9 mouse cellular contexts compared by ENCODE assay signal in genomic region chr11:11833100-11833499, GRCm38 (mm10). TPM values are rescaled to one million over a fixed set of nuclear protein-coding genes. Genes with fewer than 3 reads are reported as not detected.
DNase-seq lines count a peak whose midpoint lies in the region; ATAC-seq lines count a peak whose summit lies in the region.
"Had no signal": no experiment of that assay in that cellular context is flagged by ENCODE, and none has a peak within 500 bp of the region (broad histone marks: within the 10 kb centered on the region; RNA-seq: fewer than 3 reads in every experiment).

No protein-coding gene starts in this region.

- no peak for DNase-seq in heart, adult 11 months
- no peak for DNase-seq in lung, postnatal 4 days
- peak; percentile 61 for DNase-seq in neural tube, embryonic 11.5 days (ENCODE audit: low spot score)
- DNase-seq in frontal cortex, postnatal 14 days (ENCODE audit: low spot score in 2 of 2), result no peak
- DNase-seq in left cerebral cortex, adult 11 months (ENCODE audit: low spot score), result no peak
- DNase-seq: cerebellum, adult 2 months had no signal

- no peaks in the 10 kb centered on the region for H3K36me3 ChIP-seq in heart, embryonic 11.5 days (ENCODE audit: control insufficient read depth, insufficient read depth, low read length)
- no peaks in the 10 kb centered on the region for H3K36me3 ChIP-seq in lung, embryonic 15.5 days
- H3K36me3 ChIP-seq in neural tube, embryonic 11.5 days (ENCODE audit: control insufficient read depth, insufficient read depth, low read length), result no peaks in the 10 kb centered on the region

- no peak overlapping the region for H3K4me2 ChIP-seq in heart, embryonic 11.5 days
- H3K4me2 ChIP-seq in lung, embryonic 15.5 days, result no peak overlapping the region
- H3K4me2 ChIP-seq in neural tube, embryonic 11.5 days (ENCODE audit: low read depth), result no peak overlapping the region

- no peak overlapping the region for H3K4me3 ChIP-seq in heart, embryonic 11.5 days (ENCODE audit: low read depth, low read length)
- H3K4me3 ChIP-seq in lung, embryonic 15.5 days, result no peak overlapping the region
- no peak overlapping the region for H3K4me3 ChIP-seq in neural tube, embryonic 11.5 days (ENCODE audit: low read depth, low read length)

- ATAC-seq in heart, embryonic 11.5 days (replicated peaks; ENCODE audit: insufficient number of reproducible peaks, low FRiP score, low TSS enrichment), result no peak
- no peak for ATAC-seq in lung, embryonic 15.5 days (ENCODE audit: borderline replicate concordance, extremely low read depth, low FRiP score, low TSS enrichment)
- peak; percentile 47 for ATAC-seq in granulocyte monocyte progenitor cell, adult 5-6 weeks (replicated peaks; ENCODE audit: poor library complexity, severe bottlenecking)
- peak; percentile 21; the same call in 1 of the 2 replicates for ATAC-seq in neural tube, embryonic 11.5 days (ENCODE audit: insufficient read depth, low FRiP score, low TSS enrichment)

- H3K9ac ChIP-seq in heart, embryonic 11.5 days (ENCODE audit: low read depth, low read length), result peak overlapping the region; percentile 63
- 0 out of 2 replicates have a peak overlapping the region, but pooled peaks have one; percentile 4 for H3K9ac ChIP-seq in lung, embryonic 15.5 days
- H3K9ac ChIP-seq in neural tube, embryonic 11.5 days (ENCODE audit: low read length), result no peak overlapping the region

- H3K4me1 ChIP-seq in heart, embryonic 11.5 days (ENCODE audit: control insufficient read depth, insufficient read depth, low read length), result peaks cover 73% of the 10 kb centered on the region
- peaks cover 84% of the 10 kb centered on the region for H3K4me1 ChIP-seq in lung, embryonic 15.5 days
- peaks cover 45% of the 10 kb centered on the region for H3K4me1 ChIP-seq in neural tube, embryonic 11.5 days (ENCODE audit: control insufficient read depth, insufficient read depth, low read length)

- H3K27ac ChIP-seq in heart, embryonic 11.5 days (ENCODE audit: low read depth, low read length), result peak overlapping the region; percentile 97
- H3K27ac ChIP-seq in lung, embryonic 15.5 days, result peak overlapping the region; percentile 96
- peak overlapping the region; percentile 82 for H3K27ac ChIP-seq in neural tube, embryonic 11.5 days (ENCODE audit: low read depth, low read length)

- no peaks in the 10 kb centered on the region for H3K9me3 ChIP-seq in heart, embryonic 11.5 days (replicated peaks; ENCODE audit: control insufficient read depth, low read length)
- no peaks in the 10 kb centered on the region for H3K9me3 ChIP-seq in lung, embryonic 15.5 days
- no peaks in the 10 kb centered on the region for H3K9me3 ChIP-seq in neural tube, embryonic 11.5 days (ENCODE audit: control insufficient read depth, low read length)

- no peaks in the 10 kb centered on the region for H3K27me3 ChIP-seq in heart, embryonic 11.5 days (ENCODE audit: control insufficient read depth, insufficient read depth, low read length)
- no peaks in the 10 kb centered on the region for H3K27me3 ChIP-seq in lung, embryonic 15.5 days
- no peaks in the 10 kb centered on the region for H3K27me3 ChIP-seq in neural tube, embryonic 11.5 days (ENCODE audit: control insufficient read depth, insufficient read depth, low read length)

- WGBS in heart, embryonic 11.5 days (ENCODE audit: insufficient replicate concordance), result 39% methylated on average over 8 of the region's 8 CpGs
- WGBS in lung, embryonic 15.5 days, result 30% methylated on average over 8 of the region's 8 CpGs
- WGBS in neural tube, embryonic 11.5 days, result 4% methylated on average over 8 of the region's 8 CpGs

RNA-seq across cellular contexts. Expression of gene Fignl1, which starts 24.3 kb away (rescaled TPM):
- 73.1 and 86.9 TPM in 2 replicates for polyA plus RNA-seq in heart, embryonic 11.5 days (2014; fragmentation: Nextera tagmentation; extraction: Ambion mirVana)
- polyA plus RNA-seq in lung, embryonic 15.5 days (2015; fragmentation: Nextera tagmentation; extraction: Ambion mirVana), result 86.1 and 88.1 TPM in 2 replicates
- 43.8 and 51.2 TPM in 2 replicates for total RNA-seq in granulocyte monocyte progenitor cell, adult 5-6 weeks (2014; fragmentation: Nextera tagmentation)
- 93.0 and 100 TPM in 2 replicates for total RNA-seq in granulocyte monocyte progenitor cell, adult 5-6 weeks (2017)
- polyA plus RNA-seq in neural tube, embryonic 11.5 days (2014; fragmentation: Nextera tagmentation; extraction: Ambion mirVana), result 71.6 and 76.6 TPM in 2 replicates

Comparison
In these comparisons a context has a peak if more than half of its experiments do, and no peak if none do; other contexts are left out.
1. ATAC-seq: peak in granulocyte monocyte progenitor cell, adult 5-6 weeks (single experiment) and neural tube, embryonic 11.5 days (single experiment); none in heart, embryonic 11.5 days (single experiment) and lung, embryonic 15.5 days (single experiment).
2. Peak in every context shown above with its lines, with median percentiles within 50 percentile points of each other: H3K27ac ChIP-seq.